Mouse (Mus musculus) small intestine, adult 2 months (tissue): ENCODE data around the gene Cdh12. TPM values are rescaled to one million over a fixed set of nuclear protein-coding genes. Genes with fewer than 3 reads are reported as not detected.
"Not testable (repeated sequence)": the region's sequence is repeated elsewhere in the genome, so short reads cannot be mapped to it uniquely, and the experiment has no call there.

Experiments used
- H3K27ac ChIP-seq: fragments of 200-500 bp; 2 replicates; pipeline ENCODE4 v1.5.1; 2012; ENCODE audit warnings: low read depth, low read length, control low read depth, inconsistent platforms; ENCODE audit not compliant: insufficient read depth
- H3K27me3 ChIP-seq: fragments of 200-500 bp; 2 replicates; pipeline ENCODE4 v1.6.1; 2012; ENCODE audit warnings: mild to moderate bottlenecking, moderate library complexity, low read length, inconsistent platforms; ENCODE audit not compliant: control insufficient read depth, insufficient read depth
- H3K36me3 ChIP-seq: fragments of 200-500 bp; 2 replicates; pipeline ENCODE4 v1.6.1; 2012; ENCODE audit warnings: mild to moderate bottlenecking, low read length, control low read depth, inconsistent platforms; ENCODE audit not compliant: control insufficient read depth, insufficient read depth
- H3K4me1 ChIP-seq: fragments of 200-500 bp; 2 replicates; pipeline ENCODE4 v1.6.1; 2012; ENCODE audit warnings: low read length, inconsistent platforms, mixed read lengths; ENCODE audit not compliant: control insufficient read depth, insufficient read depth, insufficient read length
- H3K4me3 ChIP-seq: fragments of 200-500 bp; 2 replicates; pipeline ENCODE4 v1.5.1; 2012; ENCODE audit warnings: low read depth, mild to moderate bottlenecking, control low read depth, inconsistent platforms, low read length, moderate library complexity
- CTCF ChIP-seq: fragments of 200-500 bp; IDR thresholded peaks from 2 replicates; pipeline ENCODE4 v1.5.1; 2012; ENCODE audit warnings: low read depth, mild to moderate bottlenecking, control low read depth, inconsistent platforms, low read length, moderate library complexity, mixed read lengths; ENCODE audit not compliant: insufficient replicate concordance, insufficient read length; ENCODE audit errors: extremely low read depth
- POLR2A ChIP-seq: fragments of 200-500 bp; IDR thresholded peaks from 2 replicates; pipeline ENCODE4 v1.6.1; 2012; ENCODE audit warnings: low read depth, mild to moderate bottlenecking, control low read depth, inconsistent platforms, low read length, moderate library complexity
- whole genome bisulfite sequencing: fragments of 180-500 bp; shearing (Covaris S2); methylation state at CpG from one replicate; pipeline ENCODE4 v1.1.7; 2018; 5-methylcytosine and 5-hydroxymethylcytosine counted together
- polyA plus RNA-seq: library from polyadenylated mRNA; depleted of rRNA; stranded (reverse); fragments of >200 nt; gene quantifications from 2 replicates; pipeline ENCODE4 v1.2.3, GENCODE M21; 2012

Cdh12 gene
- polyA plus RNA-seq, 1 experiment = not detected

DNA sequence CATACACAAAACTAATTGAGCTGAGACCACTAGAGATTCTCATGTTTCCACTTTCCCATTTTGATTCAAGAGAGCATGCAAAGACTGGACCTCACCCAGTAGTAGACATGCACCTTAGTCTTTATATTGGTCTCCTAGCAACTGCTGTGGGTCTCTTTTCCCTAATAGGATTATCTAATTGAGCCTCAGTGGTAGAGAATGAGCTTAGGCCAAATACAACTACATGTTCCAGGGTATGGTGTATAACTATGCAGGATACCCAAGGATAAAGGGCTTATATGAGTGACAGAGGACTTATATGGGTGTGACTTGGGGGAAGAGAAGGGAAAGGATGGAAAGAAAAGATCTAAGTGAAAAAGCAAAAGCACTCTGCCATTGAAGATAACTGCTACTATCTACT lies 683.9 kb downstream of the Cdh12 start:
- Histone ChIP-seq H3K27ac (no peak overlapping the region), H3K4me1 (no peaks in the 10 kb centered on the region), H3K4me3 (no peak overlapping the region), H3K36me3 (no peaks in the 10 kb centered on the region), H3K27me3 (no peaks in the 10 kb centered on the region)
- TF ChIP-seq CTCF (no peak), POLR2A (no peak)

- Histone ChIP-seq H3K36me3 (no peaks in the 10 kb centered on the region), H3K4me3 (no peak overlapping the region), H3K27me3 (no peaks in the 10 kb centered on the region), H3K4me1 (no peaks in the 10 kb centered on the region), H3K27ac (no peak overlapping the region)
- WGBS = 84% methylated on average over 4 of the region's 4 CpGs
- no peak for TF ChIP-seq POLR2A
- no peak for TF ChIP-seq CTCF
Observed at GRCm38 (mm10) chr15:21146896-21147295, 697.8 kb downstream of the Cdh12 start.

- WGBS = 90% methylated on average over 3 of the region's 3 CpGs
- Histone ChIP-seq H3K4me1 (no peaks in the 10 kb centered on the region), H3K36me3 (no peaks in the 10 kb centered on the region), H3K4me3 (no peak overlapping the region), H3K27me3 (no peaks in the 10 kb centered on the region), H3K27ac (no peak overlapping the region)
- TF ChIP-seq POLR2A = no peak
- no peak for TF ChIP-seq CTCF
Observed at GRCm38 (mm10) chr15:21153602-21154001, 704.5 kb downstream of the Cdh12 start.

DNA sequence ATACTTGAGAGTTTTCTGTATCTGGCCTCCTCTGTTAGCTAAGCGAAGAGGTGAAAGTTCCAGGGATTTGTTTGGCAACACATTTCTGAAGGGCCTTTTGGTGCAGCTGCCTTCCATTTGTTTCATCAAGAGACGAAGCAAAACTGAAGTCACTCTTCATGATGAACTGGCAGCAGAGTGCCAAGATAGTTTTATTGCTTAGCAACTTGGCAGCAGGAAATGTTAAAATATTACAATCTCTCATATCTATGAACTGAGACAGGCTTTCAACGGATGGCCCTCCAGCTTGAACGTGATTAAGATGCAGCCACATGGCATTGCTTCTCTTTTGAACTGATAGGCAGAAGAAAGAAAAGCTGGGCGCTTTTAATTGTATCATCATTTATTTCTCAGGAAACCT lies 730.7 kb downstream of the Cdh12 start:
- Histone ChIP-seq H3K27me3 (no peaks in the 10 kb centered on the region), H3K4me3 (no peak overlapping the region), H3K36me3 (no peaks in the 10 kb centered on the region), H3K4me1 (no peaks in the 10 kb centered on the region), H3K27ac (no peak overlapping the region)
- WGBS = 56% methylated on average over 5 of the region's 5 CpGs
- TF ChIP-seq POLR2A (no peak), CTCF (no peak)

DNA sequence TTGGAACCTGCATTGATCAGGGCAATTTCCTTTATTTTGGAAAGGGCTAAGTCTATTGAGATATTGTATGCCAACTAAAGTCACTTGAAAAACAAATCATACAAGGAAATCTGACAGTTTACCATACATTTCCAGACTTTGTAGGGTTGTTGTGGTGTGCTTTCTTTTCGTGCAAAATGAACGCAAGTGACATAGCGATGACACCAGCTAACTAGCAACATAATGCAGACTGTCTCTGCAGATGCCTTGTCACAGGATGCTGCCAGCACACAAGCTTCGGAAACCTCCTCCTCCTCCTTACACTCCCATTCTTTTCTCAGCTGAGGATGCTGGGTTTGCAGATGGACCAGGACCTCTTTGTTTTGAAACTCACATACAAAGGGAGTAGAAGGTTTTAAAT lies 731.1 kb downstream of the Cdh12 start:
- TF ChIP-seq CTCF (no peak), POLR2A (no peak)
- 82% methylated on average over 4 of the region's 4 CpGs for WGBS
- H3K27me3 ChIP-seq = no peaks in the 10 kb centered on the region

DNA sequence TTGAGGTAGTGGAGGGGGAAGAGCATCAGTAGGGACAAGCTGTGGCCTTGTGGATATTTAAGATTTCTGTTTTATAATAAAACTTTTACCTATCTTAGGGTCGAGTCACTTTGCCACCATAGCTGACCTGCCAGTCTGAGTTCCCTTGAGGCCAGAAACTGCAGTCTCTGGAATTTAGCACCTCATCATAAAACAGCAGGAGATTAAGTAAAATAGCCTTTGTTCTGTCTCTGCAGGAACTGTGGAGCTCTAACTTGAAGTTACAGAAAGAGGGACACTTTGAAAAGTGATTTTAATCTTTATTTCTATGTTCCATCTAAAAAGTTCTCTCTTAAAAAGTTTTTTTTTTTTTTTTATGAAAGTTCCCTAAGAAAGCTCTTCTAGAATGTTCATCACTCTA lies 736.7 kb downstream of the Cdh12 start:
- H3K27me3 ChIP-seq = no peaks in the 10 kb centered on the region
- H3K4me3 ChIP-seq = no peak overlapping the region
- 43% methylated on average over 1 of the region's 1 CpGs for WGBS
- TF ChIP-seq POLR2A (no peak), CTCF (no peak)
- H3K36me3 ChIP-seq = no peaks in the 10 kb centered on the region
- no peaks in the 10 kb centered on the region for H3K4me1 ChIP-seq
- no peak overlapping the region for H3K27ac ChIP-seq

More for the DNA sequence above, 731.1 kb downstream of the Cdh12 start:
- Histone ChIP-seq H3K4me3 (no peak overlapping the region), H3K27ac (no peak overlapping the region), H3K36me3 (no peaks in the 10 kb centered on the region), H3K4me1 (no peaks in the 10 kb centered on the region)

DNA sequence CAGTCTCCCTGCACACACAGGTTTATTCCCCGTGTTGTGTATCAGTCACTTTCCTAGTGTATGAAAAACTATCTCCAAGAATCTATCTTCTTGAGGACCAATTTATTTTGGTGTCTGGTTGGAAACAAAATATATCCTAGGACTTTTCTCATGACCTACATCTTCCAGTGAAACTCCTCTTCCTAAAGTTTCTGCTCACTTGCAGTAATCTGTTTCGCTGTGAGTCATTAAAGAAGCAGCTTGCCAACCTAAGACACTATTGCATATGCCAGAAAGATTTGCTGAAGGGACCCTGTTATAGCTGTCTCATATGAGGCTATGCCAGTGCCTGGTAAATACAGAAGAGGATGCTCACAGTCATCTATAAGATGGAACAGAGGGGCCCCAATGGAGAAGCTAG lies 761.0 kb downstream of the Cdh12 start:
- WGBS = 79% methylated on average over 2 of the region's 2 CpGs
- H3K4me3 ChIP-seq, H3K27me3 ChIP-seq, H3K27ac ChIP-seq, H3K4me1 ChIP-seq, H3K36me3 ChIP-seq: not testable (repeated sequence)

GRCm38 (mm10) chr15:21223006-21223405 lies 773.9 kb downstream of the Cdh12 start:
- Histone ChIP-seq H3K27ac (no peak overlapping the region), H3K4me1 (no peaks in the 10 kb centered on the region), H3K36me3 (no peaks in the 10 kb centered on the region), H3K4me3 (no peak overlapping the region), H3K27me3 (no peaks in the 10 kb centered on the region)
- TF ChIP-seq CTCF (no peak), POLR2A (no peak)
- 90% methylated on average over 5 of the region's 5 CpGs for WGBS
